Mouse (Mus musculus) embryo, embryonic 9.5 days (tissue): ENCODE results near the gene Mettl27.

ENCODE experiments used
- DNase-seq: peaks from one replicate; pipeline ENCODE4 v3.0.0-alpha.2; 2017; ENCODE audit errors: extremely low spot score

Gene Mettl27

DNA sequence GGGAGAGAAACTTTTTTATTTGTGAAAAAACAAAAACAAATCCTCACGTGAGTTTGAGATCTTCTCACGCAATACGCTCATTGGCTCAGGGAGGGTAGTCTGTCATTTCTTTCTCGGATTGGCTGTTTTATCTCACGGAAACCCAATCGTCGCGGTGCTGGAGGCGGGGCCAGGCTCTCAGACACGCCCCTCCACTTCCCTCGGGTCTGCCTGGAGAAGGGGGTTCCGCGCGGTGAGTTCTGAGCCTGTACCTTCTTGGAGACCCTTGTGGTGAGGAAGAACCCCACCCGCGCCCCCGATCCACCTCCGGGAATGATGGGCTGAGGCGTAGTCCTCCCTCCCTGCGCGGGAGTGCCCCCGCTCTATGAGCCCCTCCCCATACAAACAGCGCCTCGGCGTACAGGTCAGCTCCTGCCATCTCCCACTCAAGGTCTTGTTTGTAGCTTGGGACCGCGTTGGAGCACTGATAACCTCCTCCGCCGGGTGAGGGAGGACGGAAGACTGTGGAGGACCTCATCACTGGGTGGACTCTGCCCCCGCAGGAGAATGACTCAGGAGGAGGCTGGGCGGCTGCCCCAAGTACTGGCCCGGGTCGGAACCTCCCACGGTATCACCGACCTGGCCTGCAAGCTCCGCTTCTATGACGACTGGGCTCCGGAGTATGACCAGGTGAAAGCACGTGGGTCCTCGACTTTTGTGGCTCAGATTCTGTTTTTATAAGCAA lies at the start of gene Mettl27:
TSS of gene Mettl27 (plus strand) at position 190 of the 724 bp plus-strand sequence.
- peak; percentile 90 for DNase-seq

DNA sequence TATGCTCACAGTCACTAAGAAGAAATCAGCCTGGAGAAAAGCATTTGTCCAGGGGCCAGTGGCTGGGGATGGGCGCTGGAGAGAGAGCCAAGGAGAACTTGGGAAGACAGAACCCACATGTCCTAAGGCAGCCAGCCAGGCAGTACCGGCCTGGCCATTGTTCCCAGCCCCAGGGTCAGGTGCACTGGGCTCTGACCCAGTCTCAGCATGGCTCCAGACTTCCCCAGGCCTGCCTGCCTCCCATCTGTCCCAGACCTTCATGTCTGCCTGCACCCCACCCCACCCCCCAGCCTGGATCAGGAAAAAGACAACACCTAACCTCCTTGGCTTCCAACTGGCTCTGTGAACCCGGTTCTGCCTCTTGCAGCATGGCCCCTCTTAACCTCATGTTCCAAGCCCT lies 49.1 kb upstream of the Mettl27 start:
- no peak for DNase-seq

DNA sequence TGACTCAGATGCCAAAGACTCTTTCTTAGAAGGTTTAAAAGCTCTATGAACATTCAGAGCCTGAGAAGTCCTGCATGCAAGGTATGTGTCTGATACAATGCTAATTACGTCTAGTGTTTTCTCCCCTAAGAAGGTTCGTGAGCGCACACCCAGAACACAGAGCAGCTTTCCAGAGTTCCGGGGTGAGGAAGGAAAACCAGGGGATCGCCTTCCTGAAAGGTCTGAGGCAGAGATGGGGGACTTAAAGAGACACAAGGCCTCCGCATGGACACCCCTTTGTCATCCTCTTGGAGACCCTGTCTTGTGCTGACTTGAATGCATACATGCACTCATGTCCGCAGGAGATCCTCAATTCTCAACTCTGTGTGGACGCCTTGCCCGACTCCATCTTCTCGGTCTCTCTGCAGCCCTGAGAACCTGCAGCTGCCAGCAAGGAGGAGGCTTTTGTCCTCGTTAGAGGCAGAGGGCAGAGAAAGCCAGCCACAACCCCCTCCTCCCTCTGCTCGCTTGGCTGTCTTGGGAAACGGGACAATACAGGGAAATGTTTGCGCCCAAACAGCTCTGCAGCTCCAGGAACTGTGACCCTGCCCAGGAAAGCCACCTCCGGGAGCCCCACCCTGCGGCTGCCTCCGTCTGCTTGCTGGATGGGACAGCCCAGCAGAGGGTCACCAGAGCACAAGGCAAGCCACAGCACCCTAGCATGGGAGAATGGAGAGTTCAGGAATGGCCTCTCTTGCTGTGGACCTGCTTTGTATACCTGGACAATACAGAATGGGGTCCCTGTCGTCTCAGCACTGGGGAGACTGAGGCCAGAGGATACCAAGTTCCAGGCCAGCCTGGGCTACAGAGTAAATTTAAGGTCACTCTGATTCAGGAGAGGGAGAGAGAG lies 44.5 kb upstream of the Mettl27 start:
- peak; percentile 12 for DNase-seq

DNA sequence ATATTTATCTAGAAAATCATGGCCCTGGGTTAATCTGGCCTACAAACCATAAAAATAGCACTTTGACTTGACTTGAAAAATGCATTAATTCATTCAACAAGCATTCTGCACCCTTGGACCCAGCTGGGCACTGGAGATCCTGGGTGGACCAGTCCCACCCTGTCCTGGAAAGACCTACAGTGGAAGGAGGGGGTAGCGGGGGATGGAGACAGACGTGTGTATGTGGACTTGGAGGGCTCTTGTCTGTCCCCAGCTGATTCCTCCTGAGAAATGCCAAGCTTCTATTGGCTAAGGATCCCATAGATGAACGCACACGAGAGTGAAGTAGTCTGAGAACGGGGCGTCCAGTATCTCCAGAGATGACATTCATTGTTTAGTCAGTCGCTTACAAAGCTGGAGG lies 43.7 kb upstream of the Mettl27 start:
- DNase-seq = no peak

DNA sequence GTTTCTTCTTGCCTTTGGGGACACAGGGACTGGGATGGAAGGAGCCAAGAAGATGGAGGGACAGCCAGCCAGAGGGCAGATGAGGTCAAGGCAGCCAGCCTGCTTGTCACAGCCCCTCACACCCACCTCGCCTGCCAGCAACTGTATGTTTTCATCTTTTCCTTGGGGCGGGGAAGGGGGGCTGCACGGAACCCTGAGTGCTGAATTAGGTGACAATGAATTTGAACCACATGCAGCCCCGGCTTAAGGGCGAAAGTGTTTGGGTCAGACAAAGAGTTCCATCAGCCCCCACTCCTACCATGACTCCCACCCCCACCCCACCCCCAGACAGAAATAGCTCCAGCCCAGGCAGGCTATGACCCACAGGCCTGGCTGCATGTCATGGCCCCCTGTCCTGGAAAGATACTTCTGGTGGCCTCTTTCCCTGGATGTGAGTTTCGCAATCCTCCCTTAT lies 41.5 kb upstream of the Mettl27 start:
- no peak for DNase-seq

DNA sequence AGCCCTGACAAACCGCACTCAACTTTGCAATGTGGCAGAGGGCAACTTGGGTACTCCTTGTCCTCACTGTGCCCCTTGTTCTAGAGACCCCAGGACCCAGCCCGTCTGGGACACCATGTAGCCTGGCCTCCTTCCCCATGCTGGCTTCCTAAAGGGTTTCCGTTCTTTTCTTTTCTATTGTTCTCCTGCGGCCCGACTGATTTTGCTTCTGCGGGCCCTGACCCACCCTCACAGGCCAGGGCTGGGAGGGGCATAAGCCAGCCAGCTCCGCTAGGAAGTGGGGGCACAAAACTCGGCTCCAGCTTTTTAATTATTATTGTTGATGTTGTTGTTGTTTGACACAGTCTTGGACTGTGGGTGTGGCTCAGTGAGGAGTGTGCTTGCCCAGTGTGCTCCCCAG lies 40.6 kb upstream of the Mettl27 start:
- no peak for DNase-seq

DNA sequence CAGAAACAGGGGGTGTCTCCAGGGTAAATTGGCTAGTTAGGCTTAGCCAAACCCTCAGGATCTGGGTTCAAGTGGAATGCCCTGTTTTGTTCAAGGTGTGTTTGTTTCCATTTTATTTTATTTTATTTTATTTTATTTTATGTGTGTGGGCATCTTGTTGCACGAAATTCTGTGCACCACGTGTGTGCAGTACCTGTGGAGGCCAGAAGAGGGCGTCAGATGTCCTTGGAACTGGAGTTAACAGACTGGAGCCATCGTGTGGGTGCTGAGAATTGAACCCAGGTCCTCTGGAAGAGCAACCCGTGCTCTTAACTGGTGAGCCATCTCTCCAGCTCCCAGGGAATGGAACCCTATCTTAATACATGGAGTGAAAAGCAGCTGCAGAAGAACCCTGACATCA lies 39.5 kb upstream of the Mettl27 start:
- DNase-seq = no peak

DNA sequence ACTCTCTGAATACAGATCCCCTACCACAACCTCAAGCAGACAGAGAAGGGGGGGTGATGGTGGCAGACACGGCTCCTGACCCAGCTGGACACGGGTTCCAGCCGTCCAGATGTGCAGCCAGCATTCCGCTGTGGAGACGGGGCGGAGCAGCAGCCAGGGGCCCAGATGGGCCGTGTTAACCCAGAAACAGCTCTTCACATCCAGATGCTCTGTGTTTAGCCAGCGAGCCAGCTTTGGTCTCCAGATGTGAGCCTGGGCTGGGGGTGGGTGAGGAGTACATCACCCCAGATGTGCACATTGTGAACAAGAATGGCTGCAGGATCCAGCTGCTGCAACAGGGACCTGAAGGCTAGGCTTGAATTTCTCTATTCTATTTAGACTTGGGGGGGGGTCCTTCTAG lies 36.9 kb upstream of the Mettl27 start:
- DNase-seq = peak; percentile 22

DNA sequence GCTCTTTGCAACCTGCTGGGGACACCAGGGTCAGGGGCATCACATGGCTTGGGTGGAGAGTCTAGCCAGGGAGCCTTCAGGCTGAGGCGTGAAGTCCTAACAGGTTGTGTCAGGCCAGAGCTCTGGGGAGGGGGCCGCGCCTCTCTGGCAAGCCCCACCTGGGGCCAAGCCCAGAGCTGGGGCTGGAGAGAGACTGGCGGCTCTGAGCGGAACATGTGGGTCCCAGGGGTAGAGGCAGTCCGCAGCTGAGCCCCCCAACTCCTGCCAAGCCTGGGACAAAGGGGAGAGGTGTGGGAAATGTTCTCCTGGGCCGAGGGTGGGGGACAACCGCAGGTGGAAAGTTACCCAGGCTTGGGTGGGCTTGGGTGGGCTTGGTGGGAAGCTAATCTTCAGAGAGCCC lies 35.2 kb upstream of the Mettl27 start:
- DNase-seq = no peak

DNA sequence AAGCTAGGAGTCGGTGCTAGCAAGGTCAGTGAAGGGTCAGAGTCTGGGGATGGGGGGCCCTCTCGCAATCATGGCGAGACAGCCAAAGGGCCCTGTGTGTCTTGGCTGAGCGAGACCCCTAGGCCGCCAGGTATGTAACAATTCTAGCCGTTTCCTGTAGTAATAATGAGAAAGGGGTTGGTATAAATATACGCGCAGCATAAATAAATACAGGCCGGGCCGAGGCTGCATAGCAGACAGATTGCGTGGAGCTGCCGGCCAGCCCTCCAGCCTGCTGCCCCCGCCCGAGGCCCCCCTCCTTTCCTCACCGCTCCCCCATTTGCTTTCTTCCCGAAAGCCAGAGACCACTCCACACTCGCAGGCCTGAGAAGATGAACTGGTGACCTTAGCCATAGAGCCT lies 34.6 kb upstream of the Mettl27 start:
- no peak for DNase-seq

DNA sequence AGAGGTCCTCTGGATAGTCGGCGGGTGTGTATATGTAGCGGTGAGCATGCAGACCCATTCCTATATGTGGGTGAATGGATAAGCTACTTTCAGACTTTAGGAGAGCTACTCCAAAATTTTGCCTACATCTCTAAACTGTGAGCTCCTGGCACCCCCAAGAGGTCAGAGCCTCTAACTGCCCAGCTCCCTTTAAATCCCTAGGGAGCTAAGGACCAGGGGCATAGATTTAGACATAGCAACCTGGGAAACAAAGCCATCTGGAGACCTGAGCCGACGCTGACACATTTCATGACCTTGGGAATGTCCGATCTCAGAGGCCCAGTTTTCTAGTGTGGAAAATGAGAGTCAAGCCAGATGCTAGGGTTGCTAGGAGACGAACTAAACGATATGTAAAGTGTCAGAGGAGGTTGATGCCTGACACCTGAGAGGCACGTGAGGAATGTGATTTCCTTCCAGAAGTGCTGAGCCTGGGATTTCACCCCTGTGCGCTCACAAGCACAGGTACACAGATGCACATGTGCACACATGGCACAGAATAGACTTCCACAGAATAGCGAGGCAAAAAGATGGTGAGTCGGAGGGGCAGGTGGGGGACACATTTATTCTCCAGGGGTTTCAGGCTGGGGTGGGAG lies 31.0 kb upstream of the Mettl27 start:
- DNase-seq = peak; percentile 42

DNA sequence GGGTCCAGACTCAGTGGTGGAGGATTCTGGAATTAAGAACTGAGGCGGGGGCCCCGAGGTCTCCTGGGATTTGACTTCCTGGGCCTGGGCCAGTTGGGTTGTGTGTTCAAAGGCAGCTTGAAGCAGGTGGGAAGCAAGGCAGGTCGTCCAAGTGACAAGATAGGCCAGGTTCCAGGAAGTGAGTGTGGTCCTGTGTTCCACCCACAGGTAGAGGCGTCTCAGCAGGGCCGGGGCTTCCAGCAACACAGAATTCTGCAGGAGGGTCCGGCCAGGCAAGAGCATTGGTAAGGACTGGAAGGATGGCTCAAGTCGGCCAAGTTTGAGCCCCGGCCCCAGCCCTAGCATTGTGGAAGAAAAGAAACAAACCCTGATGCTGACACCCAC lies 30.5 kb upstream of the Mettl27 start:
- DNase-seq = no peak

DNA sequence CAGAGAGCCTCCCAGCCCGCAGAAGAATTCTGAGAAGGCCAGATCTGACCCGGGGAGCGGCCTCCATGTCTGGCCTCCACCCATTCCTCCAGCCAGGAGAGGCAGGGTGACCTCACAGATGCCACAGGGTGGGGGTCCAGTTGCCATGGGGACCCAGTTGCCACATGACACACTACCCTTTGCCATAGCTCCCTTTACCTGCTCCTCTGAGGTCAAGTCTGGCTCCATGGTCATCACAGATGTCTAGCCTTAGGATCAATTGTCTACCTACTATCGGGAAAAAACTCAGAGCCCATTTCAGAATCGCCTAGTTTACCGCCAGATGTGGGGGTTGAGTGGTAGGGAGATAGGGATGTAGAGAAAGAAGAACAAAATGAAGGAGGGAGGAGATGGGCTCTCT lies 25.5 kb upstream of the Mettl27 start, which contains the start of gene Tmem270:
TSS of gene Tmem270 (minus strand) at position 101 of the 400 bp plus-strand sequence.
- no peak for DNase-seq

DNA sequence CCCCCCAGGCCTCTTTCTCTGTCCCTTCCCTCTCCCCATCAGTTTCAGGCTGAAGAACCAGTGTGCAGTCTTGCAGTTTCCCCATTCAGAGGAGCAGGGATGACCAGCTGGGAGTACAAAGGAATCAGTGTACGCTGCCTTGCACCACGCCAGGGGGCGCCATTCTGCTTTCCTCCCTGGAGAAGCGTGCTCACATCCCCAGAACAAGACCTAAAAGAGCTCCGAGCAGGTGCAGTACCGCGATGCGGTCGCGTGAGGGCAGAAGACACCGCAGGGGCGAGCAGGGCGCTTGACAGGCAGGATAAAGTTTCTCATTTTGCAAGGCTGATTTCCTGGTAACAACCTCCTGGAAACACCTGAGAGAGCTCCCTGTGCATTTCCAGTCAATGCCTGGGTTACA lies 25.0 kb upstream of the Mettl27 start:
- peak; percentile 94 for DNase-seq

DNA sequence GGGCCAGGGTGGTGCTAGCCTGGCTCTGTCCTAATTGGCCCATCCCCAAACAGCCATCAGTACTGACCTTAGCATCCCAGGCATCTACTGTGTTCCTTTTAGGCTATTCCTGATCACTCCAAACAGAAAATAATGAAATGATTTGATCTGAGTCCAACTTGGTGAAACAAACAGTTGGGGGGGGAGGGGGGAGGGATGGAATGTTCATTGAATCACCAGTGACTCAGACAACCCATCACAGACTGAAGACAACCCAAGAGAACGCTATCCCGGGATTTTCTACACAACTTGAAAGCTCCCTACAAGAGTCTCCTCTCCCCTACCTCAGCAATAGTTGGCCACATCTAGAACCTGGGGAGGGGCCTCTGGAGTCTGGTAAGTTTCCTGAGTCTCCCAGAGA lies 20.3 kb upstream of the Mettl27 start:
- no peak for DNase-seq

DNA sequence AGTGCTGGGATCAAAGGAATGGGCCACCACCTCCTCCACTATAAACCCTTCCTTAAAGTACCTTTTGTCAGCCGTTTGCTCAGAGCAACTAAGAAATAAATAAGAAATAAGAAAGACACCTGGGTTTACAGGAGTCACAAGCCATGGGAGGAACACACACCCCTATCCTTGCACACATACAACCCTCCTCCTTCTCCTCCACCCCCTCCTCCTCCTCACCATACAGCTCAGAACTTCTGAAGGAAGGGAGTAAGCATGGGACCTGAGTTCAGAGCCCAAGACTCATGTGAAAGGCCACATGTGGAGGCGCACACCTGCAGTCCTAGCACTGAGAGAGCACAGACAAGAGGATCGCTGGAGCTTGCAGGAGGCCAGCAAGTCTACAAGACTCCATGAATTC lies 18.8 kb upstream of the Mettl27 start:
- no peak for DNase-seq

DNA sequence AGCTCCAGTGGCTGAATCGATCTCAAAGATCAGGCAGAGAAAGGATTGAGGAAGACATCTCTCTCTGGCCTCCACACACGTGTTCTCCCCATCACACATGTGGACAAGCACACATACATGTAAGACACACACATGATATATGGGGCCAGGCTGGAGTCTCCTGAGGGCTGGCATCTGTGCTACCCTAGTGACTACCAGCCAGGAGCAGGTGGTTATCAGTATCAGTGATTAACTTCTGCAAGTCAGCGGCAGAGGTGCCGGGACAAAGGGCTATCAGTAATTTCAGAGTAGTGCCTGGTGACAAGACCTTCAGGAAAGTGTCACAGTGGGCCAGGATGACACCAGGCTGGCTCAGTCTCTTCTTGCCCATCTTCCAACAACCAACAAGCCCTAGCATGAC lies 18.4 kb upstream of the Mettl27 start:
- DNase-seq = no peak

DNA sequence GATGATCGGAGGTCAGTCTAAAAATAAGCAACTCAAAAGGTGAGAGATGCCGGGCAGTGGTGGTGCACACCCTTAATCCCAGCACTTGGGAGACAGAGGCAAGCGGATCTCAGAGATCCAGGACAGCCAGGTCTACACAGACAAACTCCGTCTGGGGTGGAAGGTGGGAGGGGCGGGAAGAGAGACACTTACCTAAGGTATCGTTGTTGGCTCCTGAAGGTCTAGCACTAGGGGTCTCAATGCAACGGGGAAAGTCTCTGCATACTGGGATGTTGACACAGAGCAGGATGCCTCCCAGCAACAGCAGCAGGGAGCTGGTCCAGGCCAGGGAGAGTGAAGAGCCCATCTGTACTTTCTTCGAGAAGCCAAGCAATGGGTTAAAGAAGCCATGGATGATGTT lies 17.7 kb upstream of the Mettl27 start:
- no peak for DNase-seq

DNA sequence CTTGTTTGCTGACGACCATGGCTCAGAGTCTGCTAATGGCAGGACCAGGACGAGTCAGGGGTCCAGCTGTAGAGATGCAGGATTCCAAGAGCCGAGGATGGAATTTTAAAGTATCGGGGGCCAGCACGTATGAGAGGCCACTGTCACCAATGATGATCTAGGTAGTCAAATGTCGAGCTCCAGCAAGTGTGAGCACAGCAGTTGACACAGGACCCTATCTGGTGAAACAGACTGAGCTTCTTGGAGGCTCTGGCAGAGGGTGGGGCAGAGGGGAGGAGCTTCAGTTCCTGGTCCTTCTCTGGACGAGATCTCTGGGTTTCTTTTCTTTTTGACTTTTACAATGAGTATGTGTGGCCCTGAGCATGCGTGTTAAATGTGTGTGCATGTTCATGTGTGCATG lies 16.9 kb upstream of the Mettl27 start, which contains the start of gene Cldn13:
TSS of gene Cldn13 (minus strand) at position 216 of the 400 bp plus-strand sequence.
- DNase-seq = no peak

DNA sequence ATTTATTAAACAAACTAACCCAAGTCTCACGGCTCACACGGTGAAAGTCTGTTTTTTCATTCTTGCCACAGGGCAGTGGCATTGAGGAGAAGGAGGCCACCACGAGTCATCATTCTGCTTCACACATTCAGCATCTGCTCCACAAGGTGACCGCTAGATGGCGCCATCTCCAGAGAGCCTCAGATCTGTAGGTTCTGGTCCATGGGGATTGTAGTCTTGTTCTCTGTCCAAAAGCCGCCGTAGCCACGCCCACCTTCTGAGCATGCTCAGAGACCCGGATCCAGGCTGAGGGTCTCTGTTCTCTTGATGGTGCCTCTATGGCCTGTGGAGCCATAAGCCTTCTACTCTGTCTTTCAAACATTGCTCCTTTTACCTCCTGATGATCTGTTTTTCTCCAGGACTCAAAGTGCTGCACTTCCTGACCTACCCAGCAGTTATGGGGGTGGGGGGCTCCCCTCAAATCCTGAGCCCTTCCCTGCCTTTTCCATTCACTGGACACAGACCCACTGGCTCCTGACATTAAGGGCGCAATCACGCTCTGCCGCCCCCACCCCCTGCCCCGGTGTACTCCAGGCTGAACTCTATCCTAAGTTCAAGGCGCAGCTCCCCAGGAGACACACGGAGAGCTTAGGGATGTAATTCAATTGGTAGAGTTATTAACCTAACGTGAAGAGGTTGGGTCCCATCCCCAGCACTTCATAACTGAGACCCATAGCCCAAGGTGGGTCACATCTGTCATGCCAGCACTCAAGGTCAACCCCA lies 13.9 kb upstream of the Mettl27 start:
- DNase-seq = peak; percentile 48

DNA sequence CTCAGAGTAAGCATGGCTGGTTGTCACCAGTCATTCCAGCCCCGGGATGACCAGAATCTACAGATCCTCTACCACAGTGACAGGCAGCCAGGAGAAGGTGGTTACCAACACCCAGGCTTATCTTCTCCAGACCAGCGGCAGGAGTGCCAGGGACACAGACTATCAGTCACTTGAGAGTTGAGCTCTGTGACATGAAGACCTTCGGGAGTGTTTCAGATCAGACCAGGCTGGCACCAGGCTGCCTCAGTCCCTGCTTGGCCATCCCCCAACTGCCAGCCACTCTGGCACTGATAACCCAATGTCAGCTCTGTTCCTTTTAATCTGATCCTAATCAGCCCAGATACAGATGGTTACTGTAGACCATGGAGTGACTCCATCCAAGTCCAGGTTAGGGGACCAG lies 13.1 kb upstream of the Mettl27 start:
- DNase-seq = no peak
